Mouse (Mus musculus) monocyte, adult 2 months (primary cell): ENCODE data around the gene Nacc2.

Experiments
- DNase-seq, 2 experiments: peaks; one replicate each; pipeline ENCODE4 v3.0.0; 2022; ENCODE audit warnings: low spot score in 2 of 2, low read depth in 1 of 2

Nacc2 gene

DNA sequence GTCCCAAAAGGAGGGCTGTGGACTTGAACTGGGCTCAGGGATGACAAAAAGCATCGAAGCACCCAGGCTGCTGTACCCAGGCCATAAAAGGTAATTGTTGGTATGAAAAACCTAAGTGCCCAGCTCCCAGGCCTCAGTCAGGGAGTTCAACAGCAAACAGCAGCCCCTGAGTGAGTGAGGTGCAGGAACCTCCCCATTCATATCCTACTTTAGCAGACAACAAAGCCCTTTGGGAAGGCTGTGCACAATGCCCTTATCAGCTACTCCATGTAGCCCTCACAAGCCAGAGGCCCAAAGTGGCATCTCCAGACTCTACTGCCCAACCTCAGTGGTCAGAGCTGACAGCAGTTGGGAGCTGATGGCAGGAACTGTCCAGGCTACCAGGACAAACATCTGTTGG is 23.2 kb downstream of the Nacc2 start:
- no peak for DNase-seq

- DNase-seq, result no peak
Observed at GRCm38 (mm10) chr2:26099260-26099659, 23.8 kb downstream of the Nacc2 start.

- DNase-seq, result no peak
Observed at GRCm38 (mm10) chr2:26093897-26094296, 29.1 kb downstream of the Nacc2 start.

- DNase-seq, result no peak
Observed at GRCm38 (mm10) chr2:26091771-26092393, 31.1 kb downstream of the Nacc2 start.

DNA sequence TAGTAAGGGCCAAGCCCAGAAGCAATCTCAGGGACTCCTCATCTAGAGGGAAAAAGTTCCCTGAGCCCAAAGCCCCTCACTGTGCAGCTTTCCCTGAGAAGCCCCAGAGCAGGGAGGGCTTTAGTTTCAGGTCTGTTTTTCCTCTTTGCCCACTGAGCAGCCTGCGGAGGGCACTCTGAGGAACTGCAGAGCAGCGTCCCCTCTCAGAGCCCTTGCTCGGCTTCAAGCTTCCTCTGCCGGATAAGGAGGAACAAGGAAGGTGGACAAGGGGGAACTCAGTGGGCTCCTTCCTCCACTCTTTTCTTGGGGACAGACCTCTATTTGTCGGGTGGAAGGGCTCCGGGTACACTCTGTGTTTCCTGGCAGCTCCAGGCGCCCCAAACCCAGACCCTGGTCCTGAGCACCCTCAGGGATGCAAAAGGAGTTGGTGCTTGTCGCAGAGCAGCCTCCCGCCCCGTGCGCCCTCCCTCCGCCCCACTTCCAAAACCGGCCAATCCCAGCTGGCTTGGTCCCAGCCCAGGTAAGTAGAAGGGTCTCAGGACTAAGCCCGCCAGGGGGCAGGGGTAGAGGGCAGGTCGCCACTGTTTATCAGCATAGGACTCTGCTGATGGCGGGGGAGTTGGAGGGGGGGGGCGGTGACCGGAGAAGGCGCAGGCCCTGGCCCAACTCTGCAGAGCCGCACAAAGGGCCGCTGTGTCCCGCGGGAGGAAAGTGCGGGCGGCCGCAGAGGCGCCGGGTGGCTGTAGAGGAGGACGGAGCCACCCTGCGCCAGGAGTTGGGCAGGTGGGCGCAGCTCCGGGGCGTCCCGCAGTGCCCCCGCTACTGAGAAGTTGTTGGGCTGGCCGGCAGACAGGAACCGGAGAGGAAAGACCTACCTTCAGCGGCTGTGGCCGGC is 31.9 kb downstream of the Nacc2 start:
- DNase-seq, result no peak

- DNase-seq, result no peak
Observed at GRCm38 (mm10) chr2:26089005-26089404, 34.0 kb downstream of the Nacc2 start.

DNA sequence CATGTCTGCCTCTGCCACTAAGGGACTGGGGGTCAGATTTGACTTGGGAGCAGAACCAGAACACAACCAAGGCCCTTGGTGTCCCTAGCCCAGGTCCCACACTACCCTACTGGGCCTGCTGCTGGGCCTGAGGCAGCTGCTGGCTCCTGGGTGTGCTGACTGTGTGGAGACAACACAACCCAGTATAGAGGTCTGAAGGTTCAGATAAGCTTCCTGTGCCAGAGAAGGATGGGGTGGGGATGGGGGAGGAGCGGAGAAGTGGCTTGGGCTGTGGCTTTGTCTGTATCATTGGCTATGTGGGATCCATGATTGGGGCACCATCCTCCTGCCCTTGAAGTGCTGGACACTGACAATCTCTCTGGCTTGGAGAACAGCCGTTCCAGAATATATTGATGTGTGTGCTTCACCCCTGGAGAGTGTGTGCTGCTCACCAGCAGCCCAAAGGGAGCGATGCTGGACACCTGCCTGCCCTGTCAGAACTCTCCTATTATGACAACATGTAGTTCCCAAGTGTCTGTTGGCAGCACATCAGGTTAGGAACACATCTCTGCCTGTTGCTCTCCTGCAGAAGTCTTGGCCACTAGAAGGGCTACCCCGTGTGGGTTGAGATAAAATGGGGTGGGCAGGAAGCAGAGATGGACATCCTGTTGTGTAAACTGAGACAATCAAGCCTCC is 36.0 kb downstream of the Nacc2 start:
- no peak for DNase-seq

GRCm38 (mm10) chr2:26086505-26086904 is 36.5 kb downstream of the Nacc2 start:
- DNase-seq, result no peak

DNA sequence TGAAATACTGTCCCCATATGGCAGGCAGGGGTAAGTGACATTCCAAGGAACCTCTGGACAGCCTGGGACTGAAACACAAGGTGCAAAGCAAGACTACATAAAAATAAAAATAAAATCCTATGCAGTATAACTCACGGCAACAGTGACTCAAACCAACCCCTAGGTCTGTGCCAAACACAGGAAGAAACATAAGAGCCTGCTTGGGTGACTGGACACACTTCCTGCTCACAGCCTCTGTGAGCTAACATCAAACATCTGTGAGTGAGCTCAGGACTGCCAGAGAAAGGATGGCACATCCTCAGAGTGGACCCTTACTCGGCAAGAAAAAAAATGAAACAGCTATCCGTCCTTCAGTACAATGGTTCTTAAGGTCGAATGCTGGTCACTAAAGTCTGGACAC is 40.1 kb downstream of the Nacc2 start:
- DNase-seq, result no peak

DNA sequence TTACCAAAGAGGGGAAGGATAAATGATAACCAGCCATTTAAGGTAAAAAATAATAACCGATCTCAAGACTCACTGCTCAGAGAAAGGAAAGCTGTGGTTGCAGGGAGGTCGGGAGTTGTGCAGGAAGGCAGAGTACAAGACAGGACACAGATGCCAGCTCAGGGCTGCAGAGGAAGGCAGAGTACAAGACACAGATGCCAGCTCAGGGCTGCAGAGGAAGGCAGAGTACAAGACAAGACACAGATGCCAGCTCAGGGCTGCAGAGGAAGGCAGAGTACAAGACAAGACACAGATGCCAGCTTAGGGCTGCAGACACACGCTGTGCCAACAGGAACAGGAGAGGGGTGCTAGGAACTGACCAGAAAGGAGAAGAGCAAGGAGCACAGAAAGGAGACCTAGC is 42.2 kb downstream of the Nacc2 start:
- DNase-seq, result no peak

DNA sequence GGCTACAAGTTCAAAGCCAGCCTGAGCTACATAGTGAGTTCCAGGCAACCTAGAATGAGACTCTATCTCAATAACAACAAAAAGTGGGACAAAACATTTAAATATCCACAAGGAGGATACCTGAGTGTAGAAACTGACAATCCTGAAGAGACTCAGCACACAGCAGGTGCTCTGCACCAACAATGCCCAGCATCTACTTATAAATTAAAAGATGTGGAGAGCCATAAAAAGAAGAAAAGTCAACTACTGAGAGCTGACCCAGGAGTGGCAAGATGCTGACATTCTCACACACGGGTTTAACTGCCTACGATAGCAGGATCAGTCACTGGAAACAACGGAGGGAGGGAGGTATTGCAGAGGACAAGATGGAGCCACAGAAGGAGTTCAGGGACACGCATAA is 43.6 kb downstream of the Nacc2 start:
- DNase-seq, result no peak

GRCm38 (mm10) chr2:26077068-26077467 is 46.0 kb downstream of the Nacc2 start:
- DNase-seq, result no peak

- no peak for DNase-seq
Observed at GRCm38 (mm10) chr2:26076121-26076520, 46.9 kb downstream of the Nacc2 start.

DNA sequence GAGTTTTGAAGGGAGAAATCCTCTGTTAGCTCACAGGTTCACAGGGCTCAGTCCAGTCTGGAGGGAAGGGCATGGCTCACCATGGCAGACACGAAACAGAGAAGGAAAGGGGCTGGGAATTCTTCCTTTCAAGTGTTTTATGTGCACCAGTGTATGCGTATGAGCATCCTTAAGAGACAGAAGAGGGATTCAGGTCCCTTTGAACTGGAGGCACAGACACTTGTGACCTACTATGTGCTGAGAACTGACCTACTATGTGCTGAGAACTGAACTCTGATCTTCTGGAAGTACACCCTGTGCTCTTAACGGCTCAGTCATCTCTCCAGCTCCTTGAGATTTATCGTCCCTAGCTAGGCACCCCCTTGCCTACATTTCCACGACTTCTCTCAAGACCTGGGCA is 48.5 kb downstream of the Nacc2 start:
- no peak for DNase-seq

GRCm38 (mm10) chr2:26068592-26068991 is 54.4 kb downstream of the Nacc2 start:
- DNase-seq, result no peak

DNA sequence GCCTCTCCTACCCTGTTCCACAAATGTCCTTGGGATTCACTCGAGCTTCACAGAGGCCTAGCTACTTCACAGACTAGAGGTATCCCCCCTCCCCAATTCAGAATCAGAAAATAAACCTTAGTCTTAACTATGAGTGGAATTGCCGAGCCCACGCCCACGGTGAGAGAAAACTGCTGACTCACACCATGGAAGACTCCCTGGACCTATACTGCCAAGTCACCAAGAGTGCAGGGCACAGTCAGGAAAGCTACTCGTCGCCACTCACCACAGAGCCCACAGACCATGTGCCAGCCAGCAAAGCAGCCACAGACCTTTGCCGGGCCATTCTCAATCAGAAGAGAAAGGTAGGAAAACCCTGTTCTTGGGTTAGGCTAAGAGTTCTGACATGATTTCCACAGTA is 54.8 kb downstream of the Nacc2 start:
- no peak for DNase-seq

- no peak for DNase-seq
Observed at GRCm38 (mm10) chr2:26066527-26066926, 56.5 kb downstream of the Nacc2 start.

- DNase-seq, result no peak
Observed at GRCm38 (mm10) chr2:26062742-26063427, 60.1 kb downstream of the Nacc2 start.

GRCm38 (mm10) chr2:26062241-26062640 is 60.8 kb downstream of the Nacc2 start:
- no peak for DNase-seq

DNA sequence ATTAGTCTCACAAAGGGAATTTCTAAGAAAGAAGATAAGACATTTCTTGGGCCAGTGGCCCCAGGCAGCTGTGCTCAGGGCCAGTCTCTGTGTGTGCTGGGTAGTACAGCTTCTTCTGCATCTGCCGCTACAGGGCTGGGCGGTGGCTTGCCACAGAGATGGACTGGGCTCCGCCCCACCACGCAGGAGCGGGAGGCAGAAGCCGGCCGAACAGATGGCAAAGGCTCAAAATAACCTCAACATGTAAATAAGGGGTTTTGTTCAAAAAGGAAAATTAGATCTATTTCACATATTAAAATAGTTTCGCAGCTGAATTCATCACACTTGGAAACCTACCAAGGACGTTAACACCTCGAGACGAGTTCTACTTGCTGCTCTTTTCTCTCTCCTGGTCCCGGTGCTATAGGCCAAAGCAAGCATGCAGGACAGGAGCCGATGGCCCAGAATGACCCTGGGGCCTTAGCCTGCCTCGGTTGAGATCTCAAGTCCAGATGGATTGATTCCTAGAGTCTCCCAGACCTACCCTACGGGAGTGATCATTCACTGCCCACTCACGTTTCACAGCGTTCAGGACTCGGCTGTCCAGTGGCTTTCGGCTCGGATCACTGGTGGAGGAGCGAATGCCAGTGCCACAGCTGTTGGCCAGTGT is 61.9 kb downstream of the Nacc2 start:
- DNase-seq, result no peak

GRCm38 (mm10) chr2:26057053-26057452 is 66.0 kb downstream of the Nacc2 start:
- no peak for DNase-seq
